Mouse (Mus musculus) embryo, embryonic 10 days (tissue): ENCODE measurements at regions not wholly inside any gene's neighbourhood (a gene's known extent, or its start where the extent isn't known, plus 50 kb on each side); places are given as distances from the start of the nearest gene placed in this dataset.
"Not testable (repeated sequence)": the region's sequence is repeated elsewhere in the genome, so short reads cannot be mapped to it uniquely, and the experiment has no call there.

Source experiments
- DNase-seq: peaks from one replicate; pipeline ENCODE4 v3.0.0-alpha.2; 2015; ENCODE audit warnings: low spot score

- not testable (repeated sequence) for DNase-seq
Measured at GRCm38 (mm10) chr2:53632816-53633474, 441.4 kb downstream of the Arl6ip6 start.

GRCm38 (mm10) chr2:53668599-53669372 is 416.6 kb downstream of the Rprm start:
- DNase-seq = no peak

- no peak for DNase-seq
Measured at GRCm38 (mm10) chr2:53680350-53681011, 404.9 kb downstream of the Rprm start.

- DNase-seq = peak; percentile 6
Measured at GRCm38 (mm10) chr2:53682599-53682998, 402.8 kb downstream of the Rprm start.

GRCm38 (mm10) chr2:53687281-53687680 is 398.1 kb downstream of the Rprm start:
- no peak for DNase-seq

GRCm38 (mm10) chr2:53689223-53689880 is 396.0 kb downstream of the Rprm start:
- no peak for DNase-seq

- DNase-seq = no peak
Measured at GRCm38 (mm10) chr2:53691580-53692118, 393.7 kb downstream of the Rprm start.

GRCm38 (mm10) chr2:53711213-53711612 is 374.1 kb downstream of the Rprm start:
- DNase-seq = no peak

- no peak for DNase-seq
Measured at GRCm38 (mm10) chr2:53713106-53713640, 372.2 kb downstream of the Rprm start.

- no peak for DNase-seq
Measured at GRCm38 (mm10) chr2:53715017-53715416, 370.3 kb downstream of the Rprm start.

- DNase-seq = no peak
Measured at GRCm38 (mm10) chr2:53723231-53723630, 362.1 kb downstream of the Rprm start.

GRCm38 (mm10) chr2:53728693-53729092 is 356.7 kb downstream of the Rprm start:
- DNase-seq = no peak

GRCm38 (mm10) chr2:53730451-53730850 is 354.9 kb downstream of the Rprm start:
- no peak for DNase-seq

- no peak for DNase-seq
Measured at GRCm38 (mm10) chr2:53763486-53763885, 321.9 kb downstream of the Rprm start.

- DNase-seq = not testable (repeated sequence)
Measured at GRCm38 (mm10) chr2:53782035-53782434, 303.3 kb downstream of the Rprm start.

- not testable (repeated sequence) for DNase-seq
Measured at GRCm38 (mm10) chr2:53788599-53788998, 296.8 kb downstream of the Rprm start.

GRCm38 (mm10) chr2:53796605-53797004 is 288.7 kb downstream of the Rprm start:
- no peak for DNase-seq

GRCm38 (mm10) chr2:53803666-53804065 is 281.7 kb downstream of the Rprm start:
- DNase-seq = no peak

- no peak for DNase-seq
Measured at GRCm38 (mm10) chr2:53850815-53851528, 234.4 kb downstream of the Rprm start.
